Mouse (Mus musculus) hematopoietic stem cell, adult 5-6 weeks (primary cell): ENCODE results near the gene 4921517D22Rik. TPM values are rescaled to one million over a fixed set of nuclear protein-coding genes. Genes with fewer than 3 reads are reported as not detected.
A peak's percentile ranks its signal among the peaks of the same experiment; 100 is the strongest.

Experiments
- ATAC-seq, 2 experiments: fragments of 125-278 bp in 1 of 2; replicated peaks in 1 of 2; 2 replicates each; pipeline ENCODE4 v1.8.0; 2016 to 2017; ENCODE audit warnings: inconsistent platforms in 2 of 2, mild to moderate bottlenecking in 2 of 2, moderate number of reproducible peaks in 2 of 2, low read depth in 1 of 2, moderate TSS enrichment in 1 of 2; ENCODE audit not compliant: low FRiP score in 2 of 2, poor library complexity in 2 of 2, severe bottlenecking in 2 of 2, insufficient read depth in 1 of 2, low TSS enrichment in 1 of 2
- total RNA-seq: library from RNA; stranded (forward); fragments of 172-1452, 232-1000 nt; gene quantifications from 2 replicates; pipeline ENCODE4 v1.2.3, GENCODE M21; 2017

The 4921517D22Rik gene
- total RNA-seq, 1 experiment from 2014 or later: not detected

- peak in 1 of 2 experiments; percentile 40; a peak in 1 of 4 replicates for ATAC-seq
Observed at GRCm38 (mm10) chr13:59647484-59647883, 46.4 kb downstream of the 4921517D22Rik start.

GRCm38 (mm10) chr13:59646674-59647244 is 47.1 kb downstream of the 4921517D22Rik start:
- ATAC-seq: no peak

- ATAC-seq: no peak
Observed at GRCm38 (mm10) chr13:59645491-59645890, 48.4 kb downstream of the 4921517D22Rik start.

- ATAC-seq: no peak; a peak in 1 of 4 replicates
Observed at GRCm38 (mm10) chr13:59642818-59643217, 51.1 kb downstream of the 4921517D22Rik start.

DNA sequence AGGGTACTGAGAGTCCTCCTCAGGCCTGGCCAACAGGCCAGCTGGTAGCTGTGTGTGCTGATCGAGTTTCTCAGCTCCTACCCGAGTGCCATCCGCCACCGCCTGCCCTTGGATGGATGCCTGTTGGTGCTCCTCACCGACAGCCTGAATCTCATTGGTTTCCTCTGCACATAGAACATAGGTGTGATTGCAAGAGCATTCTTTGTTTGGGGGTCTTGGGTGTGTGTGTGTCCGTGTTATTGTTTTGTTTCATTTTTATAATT is 53.8 kb downstream of the 4921517D22Rik start:
- no peak for ATAC-seq

GRCm38 (mm10) chr13:59639368-59640177 is 54.3 kb downstream of the 4921517D22Rik start:
- ATAC-seq: no peak

GRCm38 (mm10) chr13:59637800-59638199 is 56.1 kb downstream of the 4921517D22Rik start:
- no peak for ATAC-seq

Other genes starting within 250 kb of the 4921517D22Rik start
- gene Agtpbp1, start 108.9 kb downstream of the 4921517D22Rik start, total RNA-seq: 42.8 and 84.4 TPM in 2 replicates
- gene Naa35, start 108.8 kb downstream of the 4921517D22Rik start, total RNA-seq: 58.2 and 78.1 TPM in 2 replicates
- gene Golm1, start 18.3 kb downstream of the 4921517D22Rik start, total RNA-seq: 29.8 and 41.9 TPM in 2 replicates
- gene Spata31d1a, start 16.2 kb upstream of the 4921517D22Rik start, total RNA-seq: not detected in 2 replicates
- not detected in 2 replicates for gene Spata31d1b, start 18.2 kb upstream of the 4921517D22Rik start, total RNA-seq
- gene Spata31d1d, start 37.6 kb upstream of the 4921517D22Rik start, total RNA-seq: not detected in 2 replicates
- gene 1700014D04Rik, start 52.6 kb upstream of the 4921517D22Rik start, total RNA-seq: 0.25 TPM in 1 of 2 replicates, not detected in the other
- 64.3 and 67.8 TPM in 2 replicates for gene Isca1, start 75.7 kb upstream of the 4921517D22Rik start, total RNA-seq
- 18.4 TPM in 1 of 2 replicates, not detected in the other for gene Gm49354, start 88.1 kb upstream of the 4921517D22Rik start, total RNA-seq
- gene Tut7, start 129.0 kb upstream of the 4921517D22Rik start, total RNA-seq: 207 and 246 TPM in 2 replicates